16 mouse cellular contexts compared by ENCODE assay signal in the genomic region with DNA sequence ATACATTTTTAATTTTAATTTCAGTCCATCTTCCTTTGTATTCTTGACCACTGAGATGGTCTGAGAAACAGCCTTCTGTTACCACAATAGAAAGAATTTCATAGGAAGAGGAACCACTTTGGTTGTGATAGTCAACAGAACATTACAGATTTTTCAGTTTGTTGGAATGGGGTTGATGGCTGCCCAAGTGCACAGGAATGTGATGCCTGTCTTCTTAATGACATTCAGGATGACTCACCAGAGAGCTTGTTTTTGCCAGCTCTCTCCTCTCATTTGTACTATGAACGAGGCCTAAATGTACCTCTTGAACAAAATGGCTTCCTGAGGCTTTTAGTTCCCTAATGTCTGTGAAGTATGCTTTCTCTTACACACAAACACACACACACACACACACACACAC.
DNase-seq lines count a peak whose midpoint lies in the region.
"Had no signal": no experiment of that assay in that cellular context is flagged by ENCODE, and none has a peak within 500 bp of the region (broad histone marks: within the 10 kb centered on the region; RNA-seq: fewer than 3 reads in every experiment).

No protein-coding gene starts in this region.

- intact Hi-C loops in left cerebral cortex, postnatal 25 days (cut with DNase I): no loop called here
- intact Hi-C loops in left cerebral cortex, postnatal 10 days (cut with DNase I): no loop called here

- peak; percentile 10 to 54 for DNase-seq in left cerebral cortex, postnatal 25 days (ENCODE audit: low spot score in 2 of 2)
- no peak for DNase-seq in left cerebral cortex, postnatal 10 days (ENCODE audit: extremely low spot score in 1 of 2, low spot score in 2 of 2)
- peak; percentile 77 for DNase-seq in Muller cell, postnatal 12 days (ENCODE audit: inconsistent ontology term)
- DNase-seq in brain, adult 2 months (ENCODE audit: low read depth, low spot score): peak; percentile 59
- DNase-seq in cerebellum, adult 9-10 months: no peak
- DNase-seq in right cerebral cortex, postnatal 4 days: no peak
- DNase-seq: adrenal gland, postnatal 10 days; adrenal gland, postnatal 36 days; B cell, adult 2 months; cerebellum, adult 11 months; cerebellum, postnatal 10 days; cerebellum, postnatal 36 days; embryo, embryonic 11 days; gastrocnemius, adult 2 months; gastrocnemius, postnatal 14 days; heart, adult 11 months had no signal

Comparison
In these comparisons a context has a peak if more than half of its experiments do, and no peak if none do; other contexts are left out.
1. DNase-seq: peak in left cerebral cortex, postnatal 25 days (2 of 2), Muller cell, postnatal 12 days (single experiment) and brain, adult 2 months (single experiment); none in left cerebral cortex, postnatal 10 days (0 of 2), cerebellum, adult 9-10 months (single experiment) and right cerebral cortex, postnatal 4 days (single experiment).